Mouse (Mus musculus) testis, adult 2 months (tissue): ENCODE measurements around the gene Prim2.

ENCODE experiments used
- CTCF ChIP-seq: fragments of 200-500 bp; IDR thresholded peaks from 2 replicates; pipeline ENCODE4 v1.5.1; 2012; ENCODE audit warnings: low read depth, mild to moderate bottlenecking, inconsistent platforms, low read length, moderate library complexity; ENCODE audit not compliant: control insufficient read depth, insufficient read depth, insufficient replicate concordance
- POLR2A ChIP-seq: fragments of 200-500 bp; IDR thresholded peaks from 2 replicates; pipeline ENCODE4 v1.6.1; 2012; ENCODE audit warnings: low read depth, mild to moderate bottlenecking, inconsistent platforms, low read length, moderate library complexity; ENCODE audit not compliant: control insufficient read depth

- TF ChIP-seq CTCF (no peak), POLR2A (no peak)
Measured at GRCm38 (mm10) chr1:33696016-33696415, 26.4 kb upstream of the Prim2 start.
